Mouse (Mus musculus) skeletal muscle tissue, adult 2 months (tissue): Measurements from ENCODE around the gene Mars2.

ENCODE experiments used
- DNase-seq: peaks from one replicate; pipeline ENCODE4 v3.0.0-alpha.2; 2012; ENCODE audit warnings: low read depth, low spot score

Gene Mars2

GRCm38 (mm10) chr1:55236890-55237642 is at the start of gene Mars2:
Mars2 (plus strand) TSS chr1:55237177.
- peak; percentile 92 for DNase-seq

- no peak for DNase-seq
These were observed 45.0 kb upstream of the Mars2 start for GRCm38 (mm10) chr1:55192015-55192414.

- no peak for DNase-seq
These were observed 44.2 kb upstream of the Mars2 start for GRCm38 (mm10) chr1:55192824-55193223.

- peak; percentile 19 for DNase-seq
These were observed 43.7 kb upstream of the Mars2 start for GRCm38 (mm10) chr1:55193316-55193715.

DNA sequence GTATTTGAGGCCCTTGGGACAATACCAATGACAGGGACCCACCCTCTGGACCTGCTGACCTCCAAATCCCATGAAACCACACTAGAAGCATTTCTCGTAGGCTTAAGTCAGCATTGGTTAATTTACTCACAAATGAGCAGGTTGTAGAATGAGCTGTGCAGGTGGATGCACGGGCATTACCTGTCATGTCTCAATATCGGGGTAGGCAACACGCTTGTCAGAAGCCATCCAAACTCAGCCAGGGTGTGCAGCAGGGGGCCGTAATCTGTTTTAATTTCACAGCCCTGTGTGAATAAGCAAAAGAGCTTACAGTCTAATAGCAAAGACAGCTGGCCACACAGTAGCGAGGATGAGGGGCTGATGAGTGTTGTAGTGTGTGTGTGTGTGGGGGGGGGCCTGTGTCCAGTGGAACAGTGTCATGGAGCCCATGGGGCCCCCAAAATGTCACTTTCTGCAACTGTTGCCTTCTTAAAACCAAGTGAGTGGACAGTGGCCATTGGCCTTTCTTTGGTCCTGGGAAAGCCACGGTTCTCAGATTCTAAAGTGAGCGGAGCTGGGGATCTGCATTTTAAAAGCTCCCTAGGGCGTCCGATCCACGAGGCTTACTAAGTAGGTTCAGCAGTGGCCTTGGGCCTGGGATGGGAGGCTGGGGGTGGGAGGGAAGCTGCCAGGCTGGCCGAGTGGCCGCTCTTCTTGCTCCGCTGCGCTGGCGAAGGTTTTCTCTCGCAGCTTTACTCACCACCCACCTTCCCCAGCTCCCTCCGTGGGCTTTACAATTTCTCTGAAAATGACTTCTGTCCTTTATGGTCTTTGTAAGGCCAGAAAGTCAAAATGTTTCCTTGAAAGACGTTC is 42.7 kb upstream of the Mars2 start:
- no peak for DNase-seq

- no peak for DNase-seq
These were observed 42.0 kb upstream of the Mars2 start for GRCm38 (mm10) chr1:55195021-55195420.

DNA sequence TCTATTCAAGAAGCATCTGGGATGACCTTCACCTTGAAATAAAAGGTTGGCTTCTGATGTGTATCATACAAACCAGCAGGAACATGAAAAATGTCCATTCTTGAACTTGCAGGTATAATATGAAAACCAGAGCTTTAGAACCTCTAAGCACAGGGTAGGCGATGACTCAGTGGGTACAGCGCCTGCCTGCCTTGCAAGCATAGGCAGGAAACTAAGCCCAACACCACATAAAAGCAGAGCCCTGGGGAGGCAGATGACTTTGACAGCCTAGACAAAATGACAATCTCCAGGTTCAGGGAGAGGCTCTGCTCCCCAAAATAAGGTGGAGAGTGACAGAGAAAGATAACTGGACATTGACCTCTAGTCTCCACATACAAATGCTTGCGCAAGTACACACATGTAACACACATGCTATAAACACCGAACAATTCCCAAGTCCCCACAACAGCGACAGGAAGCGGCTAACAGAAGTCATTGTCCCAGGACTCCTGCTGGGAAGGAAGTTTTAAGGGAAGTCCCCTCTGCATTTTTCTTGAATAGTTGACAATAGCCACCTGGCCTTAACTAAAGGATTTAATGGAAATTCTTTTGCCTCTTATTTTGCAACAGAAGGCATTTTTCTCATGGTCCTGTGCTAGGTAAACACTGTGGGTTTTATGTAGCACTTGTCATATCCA is 40.5 kb upstream of the Mars2 start:
- no peak for DNase-seq

DNA sequence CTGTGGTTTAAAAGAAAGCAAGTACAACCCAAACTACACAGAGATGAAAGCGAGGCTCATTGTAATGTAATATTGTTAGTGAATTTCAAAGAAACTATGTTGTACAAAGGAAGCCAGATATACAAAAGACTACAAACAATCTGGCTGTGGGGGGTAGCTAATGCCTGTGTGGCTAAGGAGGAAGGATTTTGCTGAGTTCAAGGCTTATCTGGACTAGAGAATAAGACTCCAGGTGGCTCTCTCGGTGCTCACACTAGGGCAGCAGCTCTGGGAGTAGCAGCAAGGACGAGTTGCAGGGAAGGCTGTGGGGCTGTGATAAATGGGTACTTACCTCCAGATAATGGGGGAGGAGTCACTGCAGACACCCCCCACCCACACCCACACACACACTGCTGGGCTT is 38.3 kb upstream of the Mars2 start:
- no peak for DNase-seq

DNA sequence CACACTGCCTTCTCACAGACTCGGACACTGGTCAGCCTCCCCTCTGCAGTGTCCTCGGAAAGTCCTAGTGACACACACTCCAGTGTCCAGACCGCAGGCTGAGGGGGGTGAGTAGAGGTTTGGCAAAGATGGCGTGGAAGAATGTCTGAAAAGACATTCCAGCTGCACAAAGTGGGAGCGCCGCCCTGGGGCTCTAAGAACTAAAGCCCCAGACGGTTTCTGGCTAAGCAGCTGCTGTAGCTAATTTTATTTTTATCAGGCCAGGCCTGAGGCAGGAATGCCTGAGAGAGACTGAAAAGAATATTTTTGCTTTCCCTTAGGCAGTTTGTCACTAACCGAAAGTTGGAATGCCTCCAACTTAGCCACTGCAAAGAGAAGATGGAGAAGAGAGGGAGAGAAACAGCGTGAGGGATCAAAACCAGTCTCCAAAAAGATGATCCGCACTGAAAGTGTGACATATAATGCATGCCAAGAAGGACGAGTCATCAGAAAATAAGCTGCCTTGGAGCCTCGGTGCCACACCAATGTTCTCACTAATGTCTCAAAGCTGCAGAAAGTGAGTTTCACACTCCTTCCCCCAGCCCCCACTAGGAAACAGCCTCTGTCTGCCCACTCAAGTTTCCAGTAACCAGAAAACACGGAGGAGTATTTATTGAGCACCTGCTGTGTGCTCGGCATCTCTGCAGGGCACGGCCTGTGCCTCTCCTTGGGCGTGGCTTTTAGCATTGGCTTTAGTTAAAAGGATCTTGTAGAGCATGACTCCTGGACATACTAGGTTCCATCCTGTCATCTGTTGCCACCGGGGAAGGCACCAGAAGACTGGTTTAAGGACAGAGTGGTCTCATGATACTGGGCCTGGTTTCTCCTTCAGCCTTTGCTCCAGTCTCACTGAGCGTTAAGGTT is 34.9 kb upstream of the Mars2 start:
- DNase-seq = peak; percentile 52

- no peak for DNase-seq
These were observed 31.1 kb upstream of the Mars2 start for GRCm38 (mm10) chr1:55205808-55206327.

GRCm38 (mm10) chr1:55207561-55207960 is 29.4 kb upstream of the Mars2 start:
- no peak for DNase-seq

DNA sequence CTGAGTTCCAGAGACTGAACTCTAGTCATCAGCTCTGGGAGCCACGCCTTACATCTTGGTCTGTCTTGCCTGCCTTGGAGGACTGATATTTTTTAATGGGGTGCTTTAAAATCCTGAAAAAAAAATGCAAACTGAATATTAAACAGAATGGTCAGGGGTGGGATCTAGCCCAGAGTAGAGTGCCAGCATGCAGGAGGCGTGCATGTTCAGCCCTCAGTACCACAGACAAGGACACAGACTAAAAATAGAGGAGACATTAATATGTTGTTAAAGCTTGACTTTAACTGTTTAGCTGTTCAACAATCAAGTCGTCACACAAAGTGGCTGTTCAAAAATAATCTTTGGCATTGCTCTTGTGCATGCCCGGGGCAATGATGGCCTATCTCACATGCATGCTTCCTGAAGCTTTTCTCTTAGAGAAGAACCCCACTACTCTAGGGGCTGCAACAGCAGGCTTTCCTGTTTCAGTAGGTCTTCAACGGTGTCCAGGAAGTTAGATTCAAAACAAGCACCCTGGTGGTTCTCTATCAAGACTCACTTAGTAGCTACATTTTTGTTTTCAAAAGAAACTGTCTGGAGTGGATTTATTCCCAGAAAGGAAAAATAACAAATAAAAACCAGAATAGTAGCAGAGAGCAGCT is 28.4 kb upstream of the Mars2 start:
- DNase-seq = no peak

GRCm38 (mm10) chr1:55210202-55210965 is 26.6 kb upstream of the Mars2 start:
- no peak for DNase-seq

DNA sequence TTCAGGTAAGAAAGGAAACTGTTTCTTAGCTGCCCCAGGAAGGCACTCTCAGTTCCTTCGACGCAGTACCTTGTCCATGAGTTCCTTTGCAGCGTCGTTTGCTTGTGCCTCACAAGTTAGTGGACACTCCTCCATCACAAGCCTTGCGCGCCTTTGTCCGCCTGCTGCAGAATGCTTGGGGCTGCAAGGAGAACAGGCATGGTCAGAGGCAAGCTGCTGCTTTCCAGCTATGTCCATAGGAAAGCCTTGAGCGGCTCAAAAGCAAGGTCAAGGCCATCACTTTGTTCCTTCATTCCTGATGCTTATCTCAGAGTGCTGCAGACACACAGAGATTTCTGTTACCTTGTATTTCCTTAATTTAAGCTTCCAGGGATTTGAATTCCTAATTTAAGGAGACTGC is 25.9 kb upstream of the Mars2 start:
- no peak for DNase-seq

DNA sequence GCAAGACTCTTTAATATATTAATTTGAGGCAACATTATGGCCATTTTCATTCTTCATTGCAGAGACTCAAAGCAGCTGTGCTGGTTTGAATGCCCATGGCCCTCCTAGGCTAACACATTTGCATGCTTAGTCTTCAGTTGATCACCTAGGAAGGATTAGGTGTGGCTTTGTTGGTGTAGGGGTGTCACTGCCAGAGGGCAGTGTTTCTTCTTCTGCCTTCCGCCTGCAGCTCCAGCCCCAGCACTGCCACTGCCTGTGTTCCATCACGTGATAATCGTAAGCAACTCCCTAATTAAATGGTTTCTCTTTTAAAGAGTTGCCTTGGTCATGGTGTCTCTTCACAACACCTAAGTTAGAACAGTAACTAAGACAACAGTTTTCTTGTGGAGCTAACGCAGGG is 24.2 kb upstream of the Mars2 start:
- DNase-seq = no peak

GRCm38 (mm10) chr1:55213475-55213874 is 23.5 kb upstream of the Mars2 start:
- no peak for DNase-seq

- DNase-seq = no peak
These were observed 23.0 kb upstream of the Mars2 start for GRCm38 (mm10) chr1:55213936-55214335.

DNA sequence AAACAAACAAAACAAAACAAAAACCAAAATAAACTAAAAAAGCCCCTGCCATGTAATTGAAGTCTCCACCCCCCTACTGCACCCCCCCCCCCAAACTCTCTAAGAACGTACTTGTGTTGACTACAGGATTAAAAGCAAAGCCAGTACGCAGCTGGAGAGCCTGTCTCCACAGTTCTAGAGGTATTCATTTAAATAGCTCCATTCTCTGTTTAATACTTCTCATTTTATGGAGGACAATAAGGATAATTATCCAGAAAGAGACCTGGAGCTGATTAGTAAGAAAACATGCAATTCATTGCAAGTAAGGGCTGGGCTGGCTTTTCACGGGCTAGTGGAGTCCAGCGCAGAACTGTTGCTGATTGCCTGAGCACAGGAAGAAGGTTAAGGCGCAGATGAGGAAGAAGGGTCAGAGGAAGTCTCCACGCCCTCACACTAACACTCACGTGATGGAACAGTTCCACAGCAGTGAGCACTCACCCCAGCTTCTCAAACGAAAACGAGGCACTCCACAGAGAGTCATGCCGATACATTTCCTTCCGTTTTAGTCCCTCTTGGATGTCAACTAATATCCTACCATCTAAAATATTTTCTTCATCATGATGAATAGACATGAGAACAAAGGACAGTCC is 21.7 kb upstream of the Mars2 start:
- DNase-seq = peak; percentile 61

DNA sequence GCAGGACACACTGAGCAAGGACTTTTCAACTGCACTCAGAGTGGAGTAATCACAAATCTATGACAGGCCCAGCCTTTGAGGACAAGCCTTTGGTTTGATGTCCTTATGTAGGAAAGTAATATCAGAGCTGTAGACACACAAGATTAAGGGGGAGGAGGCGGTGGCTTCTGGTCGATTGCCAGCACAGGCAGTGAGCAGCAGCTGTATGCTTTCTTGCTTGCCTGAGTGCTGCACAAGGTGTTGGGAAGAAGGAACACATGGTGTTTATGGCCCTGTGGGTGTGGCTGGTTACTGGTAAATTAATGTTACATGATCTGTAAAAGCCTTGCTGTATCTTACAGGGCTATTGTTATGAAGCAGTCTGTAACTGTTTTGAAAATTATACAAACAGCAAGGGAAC is 19.8 kb upstream of the Mars2 start:
- no peak for DNase-seq
